Comparison of ENCODE assay signal across 8 mouse cellular contexts in the genomic region with DNA sequence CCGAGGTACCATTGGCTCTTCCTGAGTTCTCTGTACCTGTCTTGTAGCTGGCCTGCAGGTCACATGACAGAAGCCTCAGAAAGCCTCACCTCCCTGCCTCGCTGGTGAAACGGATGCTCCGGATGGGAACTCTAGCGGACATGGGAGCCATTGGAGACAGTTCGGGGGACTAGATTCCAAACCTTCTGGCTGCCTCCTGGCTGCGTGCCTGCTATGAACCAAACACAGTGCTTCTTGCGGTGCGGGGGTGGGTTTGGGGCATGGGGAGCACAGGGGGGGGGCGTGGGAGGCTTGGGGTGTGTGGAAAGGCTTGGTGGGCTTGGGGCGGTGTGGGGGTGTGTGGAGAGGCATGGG.
A peak's percentile ranks its signal among the peaks of the same experiment; 100 is the strongest.
DNase-seq lines count a peak whose midpoint lies in the region; ATAC-seq and TF ChIP-seq lines count a peak whose summit lies in the region.

No protein-coding gene starts in this region.

- no peak for TF ChIP-seq CTCF in left cerebral cortex, adult 2 months (IDR thresholded peaks at IDR 0.05)

- intact Hi-C loops in left cerebral cortex, adult 2 months (cut with DNase I), result loop anchor here (2.0 kb wide), 2 partner anchors 13 to 23 kb away; no protein-coding TSS in a partner anchor

- H3K4me1 ChIP-seq in intestine, embryonic 14.5 days (replicated peaks; ENCODE audit: control insufficient read depth, insufficient read depth, low read length), result peaks cover 32% of the 10 kb centered on the region
- peaks cover 16% of the 10 kb centered on the region; the same call in 1 of the 2 replicates for H3K4me1 ChIP-seq in neural tube, embryonic 14.5 days (ENCODE audit: control insufficient read depth, insufficient read depth, low read length)

- H3K36me3 ChIP-seq in intestine, embryonic 14.5 days (ENCODE audit: control insufficient read depth, insufficient read depth, low read length), result no peaks in the 10 kb centered on the region
- H3K36me3 ChIP-seq in neural tube, embryonic 14.5 days (ENCODE audit: control insufficient read depth, insufficient read depth, low read length), result no peaks in the 10 kb centered on the region

- ATAC-seq in intestine, embryonic 14.5 days (replicated peaks; ENCODE audit: low FRiP score, low TSS enrichment, low read depth), result no peak
- no peak for ATAC-seq in neural tube, embryonic 14.5 days (ENCODE audit: low read depth)
- no peak for ATAC-seq in megakaryocyte, adult 5-6 weeks (ENCODE audit: poor library complexity, severe bottlenecking)

- H3K27ac ChIP-seq in left cerebral cortex, adult 2 months, result peak overlapping the region; percentile 95
- H3K27ac ChIP-seq in intestine, embryonic 14.5 days (ENCODE audit: low read depth), result peak overlapping the region; percentile 84
- H3K27ac ChIP-seq in neural tube, embryonic 14.5 days (ENCODE audit: low read depth, low read length), result peak overlapping the region; percentile 80

- H3K4me3 ChIP-seq in left cerebral cortex, adult 2 months, result no peak overlapping the region
- no peak overlapping the region for H3K4me3 ChIP-seq in intestine, embryonic 14.5 days (ENCODE audit: low read depth, low read length)
- H3K4me3 ChIP-seq in neural tube, embryonic 14.5 days (ENCODE audit: low read depth, low read length), result no peak overlapping the region

- WGBS in intestine, embryonic 14.5 days, result 43% methylated on average over 11 of the region's 11 CpGs
- WGBS in neural tube, embryonic 14.5 days, result 48% methylated on average over 11 of the region's 11 CpGs

- H3K4me2 ChIP-seq in intestine, embryonic 14.5 days (ENCODE audit: low read length), result peak overlapping the region; percentile 27; the same call in 1 of the 2 replicates
- no peak overlapping the region for H3K4me2 ChIP-seq in neural tube, embryonic 14.5 days (ENCODE audit: low read depth, low read length)

- H3K9ac ChIP-seq in intestine, embryonic 14.5 days (ENCODE audit: low read length), result no peak overlapping the region
- no peak overlapping the region for H3K9ac ChIP-seq in neural tube, embryonic 14.5 days (replicated peaks; ENCODE audit: low read depth, low read length)

- H3K27me3 ChIP-seq in intestine, embryonic 14.5 days (replicated peaks; ENCODE audit: control insufficient read depth, insufficient read depth, low read length), result no peaks in the 10 kb centered on the region
- H3K27me3 ChIP-seq in neural tube, embryonic 14.5 days (ENCODE audit: control insufficient read depth, insufficient read depth, low read length), result no peaks in the 10 kb centered on the region

- no peak for DNase-seq in left cerebral cortex, adult 2 months (ENCODE audit: extremely low spot score in 1 of 2, low spot score in 2 of 2)
- DNase-seq in left cerebral cortex, adult 11 months (ENCODE audit: low spot score), result no peak
- DNase-seq in cerebellum, postnatal 36 days, result peak; percentile 54 to 58
- no peak for DNase-seq in intestine, embryonic 14.5 days (ENCODE audit: low spot score)
- no peak for DNase-seq in frontal cortex, postnatal 25 days (ENCODE audit: low spot score in 2 of 2)
- DNase-seq in layer of hippocampus, adult 9-11 months, result no peak

- H3K9me3 ChIP-seq in intestine, embryonic 14.5 days (ENCODE audit: control insufficient read depth, low read length), result no peaks in the 10 kb centered on the region
- no peaks in the 10 kb centered on the region for H3K9me3 ChIP-seq in neural tube, embryonic 14.5 days (ENCODE audit: control insufficient read depth, low read length)

Comparison
In these comparisons a context has a peak if more than half of its experiments do, and no peak if none do; other contexts are left out.
1. DNase-seq: peak in cerebellum, postnatal 36 days (2 of 2); none in left cerebral cortex, adult 2 months (0 of 2), left cerebral cortex, adult 11 months (single experiment), intestine, embryonic 14.5 days (single experiment), frontal cortex, postnatal 25 days (0 of 2) and layer of hippocampus, adult 9-11 months (single experiment).
2. Peak in every context shown above with its lines, with median percentiles within 50 percentile points of each other: H3K27ac ChIP-seq.